ENCODE assay signal across 9 mouse cellular contexts in genomic region chr13:9180221-9180620, GRCm38 (mm10).
A peak's percentile ranks its signal among the peaks of the same experiment; 100 is the strongest.
DNase-seq lines count a peak whose midpoint lies in the region; ATAC-seq and TF ChIP-seq lines count a peak whose summit lies in the region.
"Had no signal": no experiment of that assay in that cellular context is flagged by ENCODE, and none has a peak within 500 bp of the region (broad histone marks: within the 10 kb centered on the region; RNA-seq: fewer than 3 reads in every experiment).

No protein-coding gene starts in this region.

- TF ChIP-seq CTCF in liver, adult 2 months (IDR thresholded peaks at IDR 0.05; ENCODE audit: low read depth, low read length) = no peak

- ATAC-seq in limb, embryonic 15.5 days (ENCODE audit: insufficient number of reproducible peaks, low FRiP score, low TSS enrichment, low read depth) = no peak
- ATAC-seq in erythroblast, adult 5-6 weeks (replicated peaks; ENCODE audit: low FRiP score, poor library complexity, severe bottlenecking) = no peak

- H3K9me3 ChIP-seq in limb, embryonic 15.5 days = no peaks in the 10 kb centered on the region

- no peak for DNase-seq in liver, adult 2 months (ENCODE audit: extremely low read depth, low read depth, low spot score)
- no peak for DNase-seq in liver
- DNase-seq in heart, postnatal 10 days = peak; percentile 21 to 29
- peak; percentile 42 for DNase-seq in thymus, postnatal 0 days (ENCODE audit: low spot score)
- DNase-seq in layer of hippocampus, postnatal 10 days (ENCODE audit: low spot score in 2 of 2) = no peak
- no peak for DNase-seq in gastrocnemius, postnatal 14 days
- DNase-seq: cerebellum, postnatal 36 days had no signal

- intact Hi-C loops in heart, postnatal 10 days (cut with DNase I) = no loop called here
- intact Hi-C loops in gastrocnemius, postnatal 14 days (cut with DNase I; ENCODE audit: low total_unique reads) = loop anchor here (10.0 kb wide), 1 partner anchor 455 kb away; no protein-coding TSS in a partner anchor

- no peaks in the 10 kb centered on the region for H3K36me3 ChIP-seq in liver, adult 2 months (ENCODE audit: control insufficient read depth, insufficient read depth, low read length)
- peaks cover 11% of the 10 kb centered on the region for H3K36me3 ChIP-seq in limb, embryonic 15.5 days

- WGBS in liver, adult 2 months = 71% methylated on average over 11 of the region's 11 CpGs
- WGBS in limb, embryonic 15.5 days = 41% methylated on average over 11 of the region's 11 CpGs

- H3K4me2 ChIP-seq in limb, embryonic 15.5 days = 0 out of 2 replicates have a peak overlapping the region, but pooled peaks have one; percentile 13

- peak overlapping the region; percentile 93; the same call in 1 of the 2 replicates for H3K27ac ChIP-seq in liver, adult 2 months (replicated peaks; ENCODE audit: insufficient read depth, low read depth, low read length)
- no peak overlapping the region for H3K27ac ChIP-seq in limb, embryonic 15.5 days

- no peaks in the 10 kb centered on the region for H3K27me3 ChIP-seq in liver, adult 2 months (ENCODE audit: control insufficient read depth, insufficient read depth, low read length)
- H3K27me3 ChIP-seq in limb, embryonic 15.5 days = no peaks in the 10 kb centered on the region

- H3K9ac ChIP-seq in liver, adult 2 months (ENCODE audit: low read depth, low read length) = no peak overlapping the region
- no peak overlapping the region for H3K9ac ChIP-seq in limb, embryonic 15.5 days

- no peaks in the 10 kb centered on the region for H3K79me2 ChIP-seq in liver, adult 2 months (ENCODE audit: control insufficient read depth, insufficient read depth, low read length)

- TF ChIP-seq POLR2A in liver, adult 2 months (IDR thresholded peaks at IDR 0.05; ENCODE audit: extremely low read depth, insufficient read depth, low read length) = no peak

- H3K4me1 ChIP-seq in liver, adult 2 months (ENCODE audit: control insufficient read depth, insufficient read depth, low read length) = peaks cover 9% of the 10 kb centered on the region
- H3K4me1 ChIP-seq in limb, embryonic 15.5 days = peaks cover 15% of the 10 kb centered on the region; the same call in 1 of the 2 replicates

- H3K4me3 ChIP-seq in liver, adult 2 months (ENCODE audit: insufficient read depth, low read depth, low read length) = no peak overlapping the region
- H3K4me3 ChIP-seq in limb, embryonic 15.5 days = no peak overlapping the region

Comparison
In these comparisons a context has a peak if more than half of its experiments do, and no peak if none do; other contexts are left out.
1. DNase-seq: peak in heart, postnatal 10 days (2 of 2) and thymus, postnatal 0 days (single experiment); none in liver, adult 2 months (single experiment), liver (single experiment), layer of hippocampus, postnatal 10 days (0 of 2) and gastrocnemius, postnatal 14 days (single experiment).